In genomic region chr14:55826142-55826541, GRCm38 (mm10) we compare ENCODE assay signal across 10 mouse cellular contexts. TPM values are rescaled to one million over a fixed set of nuclear protein-coding genes. Genes with fewer than 3 reads are reported as not detected.
DNase-seq lines count a peak whose midpoint lies in the region; ATAC-seq lines count a peak whose summit lies in the region.
"Had no signal": no experiment of that assay in that cellular context is flagged by ENCODE, and none has a peak within 500 bp of the region (broad histone marks: within the 10 kb centered on the region; RNA-seq: fewer than 3 reads in every experiment).

No protein-coding gene starts in this region.

- no peaks in the 10 kb centered on the region for H3K9me3 ChIP-seq in kidney, embryonic 14.5 days (ENCODE audit: control insufficient read depth, low read length)
- no peaks in the 10 kb centered on the region for H3K9me3 ChIP-seq in embryonic facial prominence, embryonic 11.5 days (replicated peaks; ENCODE audit: control insufficient read depth, low read length)
- H3K9me3 ChIP-seq in midbrain, embryonic 11.5 days (ENCODE audit: control insufficient read depth, low read length), result no peaks in the 10 kb centered on the region

- H3K36me3 ChIP-seq in kidney, embryonic 14.5 days (ENCODE audit: control insufficient read depth, insufficient read depth, low read length), result peaks cover 24% of the 10 kb centered on the region
- peaks cover 10% of the 10 kb centered on the region for H3K36me3 ChIP-seq in embryonic facial prominence, embryonic 11.5 days (replicated peaks; ENCODE audit: control insufficient read depth, insufficient read depth, low read depth, low read length)
- H3K36me3 ChIP-seq in midbrain, embryonic 11.5 days (ENCODE audit: control insufficient read depth, insufficient read depth, low read length), result no peaks in the 10 kb centered on the region

- H3K4me3 ChIP-seq in kidney, embryonic 14.5 days (ENCODE audit: low read length), result peak overlapping the region; percentile 83
- peak overlapping the region; percentile 87 for H3K4me3 ChIP-seq in embryonic facial prominence, embryonic 11.5 days (ENCODE audit: low read depth, low read length)
- peak overlapping the region; percentile 45 for H3K4me3 ChIP-seq in midbrain, embryonic 11.5 days (ENCODE audit: low read depth, low read length)

- no peak for DNase-seq in kidney, postnatal 14 days
- no peak for DNase-seq in embryonic facial prominence, embryonic 11.5 days (ENCODE audit: low spot score)
- peak; percentile 13 for DNase-seq in heart, postnatal 4 days
- no peak for DNase-seq in midbrain, embryonic 11.5 days (ENCODE audit: low spot score, missing footprints)
- no peak for DNase-seq in Muller cell, postnatal 12 days (ENCODE audit: inconsistent ontology term)
- DNase-seq in frontal cortex, adult 2 months (ENCODE audit: extremely low spot score in 1 of 2, low spot score in 1 of 2), result no peak
- no peak for DNase-seq in layer of hippocampus, adult 18-20 months (ENCODE audit: low spot score in 2 of 2)

- peaks cover 31% of the 10 kb centered on the region for H3K4me1 ChIP-seq in kidney, embryonic 14.5 days (ENCODE audit: control insufficient read depth, insufficient read depth, low read length)
- H3K4me1 ChIP-seq in embryonic facial prominence, embryonic 11.5 days (ENCODE audit: control insufficient read depth, insufficient read depth, low read length), result peaks cover 6% of the 10 kb centered on the region; the same call in 1 of the 2 replicates
- peaks cover 35% of the 10 kb centered on the region for H3K4me1 ChIP-seq in midbrain, embryonic 11.5 days (ENCODE audit: control insufficient read depth, insufficient read depth, low read length)

- peak overlapping the region; percentile 80 for H3K9ac ChIP-seq in kidney, embryonic 14.5 days (ENCODE audit: low read depth, low read length)
- H3K9ac ChIP-seq in embryonic facial prominence, embryonic 11.5 days (replicated peaks; ENCODE audit: low read length), result peak overlapping the region; percentile 69
- peak overlapping the region; percentile 31 for H3K9ac ChIP-seq in midbrain, embryonic 11.5 days (ENCODE audit: low read length)

- peak overlapping the region; percentile 97; the same call in 1 of the 2 replicates for H3K27ac ChIP-seq in kidney, embryonic 14.5 days (ENCODE audit: low read depth, low read length)
- peak overlapping the region; percentile 99 for H3K27ac ChIP-seq in embryonic facial prominence, embryonic 11.5 days (replicated peaks; ENCODE audit: low read depth, low read length)
- no peak overlapping the region for H3K27ac ChIP-seq in midbrain, embryonic 11.5 days (ENCODE audit: low read depth, low read length)

- H3K4me2 ChIP-seq in kidney, embryonic 14.5 days (replicated peaks; ENCODE audit: low read depth, low read length), result peak overlapping the region; percentile 81
- peak overlapping the region; percentile 94 for H3K4me2 ChIP-seq in embryonic facial prominence, embryonic 11.5 days (ENCODE audit: low read depth, low read length)
- peak overlapping the region; percentile 89 for H3K4me2 ChIP-seq in midbrain, embryonic 11.5 days

- 3% methylated on average over 15 of the region's 15 CpGs for WGBS in kidney, embryonic 14.5 days
- WGBS in embryonic facial prominence, embryonic 11.5 days, result 2% methylated on average over 15 of the region's 15 CpGs
- 3% methylated on average over 15 of the region's 15 CpGs for WGBS in midbrain, embryonic 11.5 days

- no peak for ATAC-seq in kidney, embryonic 14.5 days (ENCODE audit: low FRiP score, low TSS enrichment)
- ATAC-seq in embryonic facial prominence, embryonic 11.5 days (replicated peaks; ENCODE audit: insufficient number of reproducible peaks, low FRiP score, low TSS enrichment, low read depth), result no peak
- no peak for ATAC-seq in midbrain, embryonic 11.5 days (ENCODE audit: low FRiP score)

- H3K27me3 ChIP-seq in kidney, embryonic 14.5 days (ENCODE audit: control insufficient read depth, insufficient read depth, low read length), result no peaks in the 10 kb centered on the region
- no peaks in the 10 kb centered on the region for H3K27me3 ChIP-seq in embryonic facial prominence, embryonic 11.5 days (ENCODE audit: control insufficient read depth, insufficient read depth, low read length)
- H3K27me3 ChIP-seq in midbrain, embryonic 11.5 days (ENCODE audit: control insufficient read depth, insufficient read depth, low read length), result peaks cover 19% of the 10 kb centered on the region

RNA-seq across cellular contexts. Expression of gene Nfatc4, which starts 3.2 kb away (rescaled TPM):
- polyA plus RNA-seq in kidney, embryonic 14.5 days (2014; fragmentation: Nextera tagmentation; extraction: Ambion mirVana), result 26.3 and 33.8 TPM in 2 replicates
- polyA plus RNA-seq in embryonic facial prominence, embryonic 11.5 days (2014; fragmentation: Nextera tagmentation; extraction: Ambion mirVana), result 53.7 and 61.6 TPM in 2 replicates
- total RNA-seq in heart, postnatal 4 days (2021), result 10 to 100 TPM; 12.7 to 13.3 TPM
- 9.9 and 11.5 TPM in 2 replicates for polyA plus RNA-seq in midbrain, embryonic 11.5 days (2014; fragmentation: Nextera tagmentation; extraction: Ambion mirVana)
- polyA plus RNA-seq in frontal cortex, adult 2 months (2012; rRNA removed), result 1.5 and 2.7 TPM in 2 replicates
- 1 to 10 TPM; 1.4 to 2.3 TPM for total RNA-seq in layer of hippocampus, adult 18-20 months (2021)
- total RNA-seq: common myeloid progenitor, adult 5-6 weeks had no signal

RNA-seq across cellular contexts. Expression of gene Nynrin, which starts 27.7 kb away (rescaled TPM):
- 11.0 and 15.6 TPM in 2 replicates for polyA plus RNA-seq in kidney, embryonic 14.5 days (2014; fragmentation: Nextera tagmentation; extraction: Ambion mirVana)
- 13.6 and 19.4 TPM in 2 replicates for polyA plus RNA-seq in embryonic facial prominence, embryonic 11.5 days (2014; fragmentation: Nextera tagmentation; extraction: Ambion mirVana)
- total RNA-seq in heart, postnatal 4 days (2021), result 10 to 100 TPM; 36.0 to 36.3 TPM
- polyA plus RNA-seq in midbrain, embryonic 11.5 days (2014; fragmentation: Nextera tagmentation; extraction: Ambion mirVana), result 10.7 and 12.0 TPM in 2 replicates
- 3.8 and 4.3 TPM in 2 replicates for polyA plus RNA-seq in frontal cortex, adult 2 months (2012; rRNA removed)
- 1 to 10 TPM; 7.0 to 8.0 TPM for total RNA-seq in layer of hippocampus, adult 18-20 months (2021)
- total RNA-seq: MEL had no signal

RNA-seq across cellular contexts. Expression of gene Ripk3, which starts 37.5 kb away (rescaled TPM):
- 38.1 and 43.3 TPM in 2 replicates for polyA plus RNA-seq in kidney, embryonic 14.5 days (2014; fragmentation: Nextera tagmentation; extraction: Ambion mirVana)
- 33.7 and 38.8 TPM in 2 replicates for polyA plus RNA-seq in embryonic facial prominence, embryonic 11.5 days (2014; fragmentation: Nextera tagmentation; extraction: Ambion mirVana)
- total RNA-seq in heart, postnatal 4 days (2021), result 10 to 100 TPM; 10.6 to 14.0 TPM
- 4.0 and 4.5 TPM in 2 replicates for polyA plus RNA-seq in midbrain, embryonic 11.5 days (2014; fragmentation: Nextera tagmentation; extraction: Ambion mirVana)
- 0.67 and 0.68 TPM in 2 replicates for polyA plus RNA-seq in frontal cortex, adult 2 months (2012; rRNA removed)
- 1 to 10 TPM in 1 of 2 experiments, under 1 TPM in 1; 0.52 to 1.1 TPM for total RNA-seq in layer of hippocampus, adult 18-20 months (2021)

RNA-seq across cellular contexts. Expression of gene Adcy4, which starts 42.2 kb away (rescaled TPM):
- polyA plus RNA-seq in kidney, embryonic 14.5 days (2014; fragmentation: Nextera tagmentation; extraction: Ambion mirVana), result 7.8 and 10.4 TPM in 2 replicates
- 10.6 and 13.0 TPM in 2 replicates for polyA plus RNA-seq in embryonic facial prominence, embryonic 11.5 days (2014; fragmentation: Nextera tagmentation; extraction: Ambion mirVana)
- total RNA-seq in heart, postnatal 4 days (2021), result 10 to 100 TPM; 18.9 to 22.3 TPM
- polyA plus RNA-seq in midbrain, embryonic 11.5 days (2014; fragmentation: Nextera tagmentation; extraction: Ambion mirVana), result 4.9 and 5.8 TPM in 2 replicates
- 4.0 and 4.3 TPM in 2 replicates for polyA plus RNA-seq in frontal cortex, adult 2 months (2012; rRNA removed)
- total RNA-seq in layer of hippocampus, adult 18-20 months (2021), result 1 to 10 TPM; 3.1 to 4.4 TPM
- total RNA-seq: common myeloid progenitor, adult 5-6 weeks had no signal

RNA-seq across cellular contexts. Expression of gene Cbln3, which starts 58.0 kb away (rescaled TPM):
- 0.23 and 0.31 TPM in 2 replicates for polyA plus RNA-seq in kidney, embryonic 14.5 days (2014; fragmentation: Nextera tagmentation; extraction: Ambion mirVana)
- 0.07 and 0.17 TPM in 2 replicates for polyA plus RNA-seq in embryonic facial prominence, embryonic 11.5 days (2014; fragmentation: Nextera tagmentation; extraction: Ambion mirVana)
- under 1 TPM; 0.62 to 0.65 TPM for total RNA-seq in heart, postnatal 4 days (2021)
- polyA plus RNA-seq in midbrain, embryonic 11.5 days (2014; fragmentation: Nextera tagmentation; extraction: Ambion mirVana), result 0.03 and 0.23 TPM in 2 replicates
- 0.25 and 0.26 TPM in 2 replicates for polyA plus RNA-seq in frontal cortex, adult 2 months (2012; rRNA removed)
- under 1 TPM; 0.15 to 0.64 TPM for total RNA-seq in layer of hippocampus, adult 18-20 months (2021)
- total RNA-seq: common myeloid progenitor, adult 5-6 weeks; MEL had no signal
